Mouse (Mus musculus): ENCODE measurements at regions not wholly inside any gene's neighbourhood (a gene's known extent, or its start where the extent isn't known, plus 50 kb on each side); places are given as distances from the start of the nearest gene placed in this dataset.
A peak's percentile ranks its signal among the peaks of the same experiment; 100 is the strongest.

- no peak for DNase-seq (ENCODE audit: low spot score in 2 of 2)
These were observed 124.9 kb upstream of the Tnr start for GRCm38 (mm10) chr1:159398643-159399042.

- no peak for DNase-seq (ENCODE audit: low spot score in 2 of 2)
These were observed 117.3 kb upstream of the Tnr start for GRCm38 (mm10) chr1:159406317-159406716.

GRCm38 (mm10) chr1:159406781-159407180, 116.8 kb upstream of the Tnr start:
- DNase-seq (ENCODE audit: low spot score in 2 of 2): no peak

GRCm38 (mm10) chr1:159413374-159413773, 110.2 kb upstream of the Tnr start:
- DNase-seq (ENCODE audit: low spot score in 2 of 2): no peak

- no peak for DNase-seq (ENCODE audit: low spot score in 2 of 2)
These were observed 107.9 kb upstream of the Tnr start for GRCm38 (mm10) chr1:159415656-159416055.

GRCm38 (mm10) chr1:159417176-159417575, 106.4 kb upstream of the Tnr start:
- peak in 1 of 2 experiments; percentile 24 for DNase-seq (ENCODE audit: low spot score in 2 of 2)

GRCm38 (mm10) chr1:159419301-159419965, 104.1 kb upstream of the Tnr start:
- DNase-seq (ENCODE audit: low spot score in 2 of 2): no peak

- DNase-seq (ENCODE audit: low spot score in 2 of 2): no peak
These were observed 103.4 kb upstream of the Tnr start for GRCm38 (mm10) chr1:159420189-159420588.

- no peak for DNase-seq (ENCODE audit: low spot score in 2 of 2)
These were observed 99.9 kb upstream of the Tnr start for GRCm38 (mm10) chr1:159423694-159424093.

- no peak for DNase-seq (ENCODE audit: low spot score in 2 of 2)
These were observed 93.6 kb upstream of the Tnr start for GRCm38 (mm10) chr1:159429926-159430325.

GRCm38 (mm10) chr1:159433521-159433920, 90.0 kb upstream of the Tnr start:
- no peak for DNase-seq (ENCODE audit: low spot score in 2 of 2)

GRCm38 (mm10) chr1:159440770-159441169, 82.8 kb upstream of the Tnr start:
- DNase-seq (ENCODE audit: low spot score in 2 of 2): no peak

- no peak for DNase-seq (ENCODE audit: low spot score in 2 of 2)
These were observed 79.5 kb upstream of the Tnr start for GRCm38 (mm10) chr1:159444093-159444492.

- DNase-seq (ENCODE audit: low spot score in 2 of 2): no peak
These were observed 78.1 kb upstream of the Tnr start for GRCm38 (mm10) chr1:159445465-159445864.

- no peak for DNase-seq (ENCODE audit: low spot score in 2 of 2)
These were observed 72.1 kb upstream of the Tnr start for GRCm38 (mm10) chr1:159451462-159451861.

GRCm38 (mm10) chr1:159460876-159461275, 62.7 kb upstream of the Tnr start:
- no peak for DNase-seq (ENCODE audit: low spot score in 2 of 2)

GRCm38 (mm10) chr1:159470941-159471340, 52.6 kb upstream of the Tnr start:
- DNase-seq (ENCODE audit: low spot score in 2 of 2): no peak

Data from adrenal gland, adult 18-20 months (tissue).